Mouse (Mus musculus) MEL (cell line): Measurements from ENCODE around the gene Map3k15. TPM values are rescaled to one million over a fixed set of nuclear protein-coding genes. Genes with fewer than 3 reads are reported as not detected.
A peak's percentile ranks its signal among the peaks of the same experiment; 100 is the strongest.

Source experiments
- DNase-seq: peaks from one replicate; pipeline ENCODE4 v3.0.0; 2011; ENCODE audit warnings: low read depth, low spot score
- H3K27ac ChIP-seq: 2 replicates; pipeline ENCODE4 v1.5.1; 2012; ENCODE audit warnings: low read depth, mild to moderate bottlenecking, control low read depth, low read length, moderate library complexity; ENCODE audit not compliant: control insufficient read depth
- H3K27me3 ChIP-seq, 2 experiments: fragments of 150-350 bp in 1 of 2; sonication (generic) in 1 of 2; 2 replicates each; pipeline ENCODE4 v1.6.1; 2012; ENCODE audit warnings: low read length in 2 of 2, mild to moderate bottlenecking in 2 of 2, improper control_type of control experiment in 1 of 2, moderate library complexity in 1 of 2; ENCODE audit not compliant: insufficient read depth in 2 of 2, control insufficient read depth in 1 of 2
- H3K36me3 ChIP-seq, 2 experiments: 2 replicates each; pipeline ENCODE4 v1.6.1; 2012 to 2014; ENCODE audit warnings: low read length in 2 of 2, improper control_type of control experiment in 1 of 2, inconsistent platforms in 1 of 2, mild to moderate bottlenecking in 1 of 2; ENCODE audit not compliant: insufficient read depth in 2 of 2, control insufficient read depth in 1 of 2
- H3K4me1 ChIP-seq, 2 experiments: fragments of 150-350 bp in 1 of 2; sonication (generic) in 1 of 2; 2 replicates each; pipeline ENCODE4 v1.6.1; 2012; ENCODE audit warnings: low read length in 2 of 2, improper control_type of control experiment in 1 of 2, mild to moderate bottlenecking in 1 of 2; ENCODE audit not compliant: insufficient read depth in 2 of 2, control insufficient read depth in 1 of 2
- H3K4me3 ChIP-seq, 2 experiments: fragments of 150-350 bp in 1 of 2; sonication (generic) in 1 of 2; 2 replicates each; pipeline ENCODE4 v1.5.1; 2012; ENCODE audit warnings: low read depth in 2 of 2, low read length in 2 of 2, mild to moderate bottlenecking in 2 of 2, moderate library complexity in 2 of 2, control low read depth in 1 of 2, improper control_type of control experiment in 1 of 2; ENCODE audit not compliant: control insufficient read depth in 1 of 2, insufficient read depth in 1 of 2
- H3K79me2 ChIP-seq: 2 replicates; pipeline ENCODE4 v1.6.1; 2012; ENCODE audit warnings: mild to moderate bottlenecking, low read length, moderate library complexity; ENCODE audit not compliant: control insufficient read depth, poor library complexity, insufficient read depth
- H3K9ac ChIP-seq: 2 replicates; pipeline ENCODE4 v1.6.1; 2012; ENCODE audit warnings: low read depth, mild to moderate bottlenecking, control low read depth, low read length, moderate library complexity; ENCODE audit not compliant: control insufficient read depth, poor library complexity, severe bottlenecking
- H3K9me3 ChIP-seq: fragments of 150-350 bp; sonication (generic); replicated peaks from 2 replicates; pipeline ENCODE4 v1.6.1; 2012; ENCODE audit warnings: mild to moderate bottlenecking, low read length, improper control_type of control experiment, moderate library complexity; ENCODE audit not compliant: insufficient read depth
- CTCF ChIP-seq, 3 experiments: IDR thresholded peaks in 2 of 3; conservative IDR thresholded peaks in 1 of 3; 2 replicates each; pipeline ENCODE4 v1.5.1; 2011 to 2012; ENCODE audit warnings: low read length in 3 of 3, low read depth in 2 of 3, mild to moderate bottlenecking in 2 of 3, improper control_type of control experiment in 1 of 3, inconsistent platforms in 1 of 3, mixed read lengths in 1 of 3, moderate library complexity in 1 of 3; ENCODE audit not compliant: control insufficient read depth in 1 of 3, insufficient read depth in 1 of 3, poor library complexity in 1 of 3, severe bottlenecking in 1 of 3
- KAT2A ChIP-seq: conservative IDR thresholded peaks from 2 replicates; pipeline ENCODE4 v1.6.1; 2012; ENCODE audit warnings: low read depth, low read length, improper control_type of control experiment, inconsistent platforms
- MAFK ChIP-seq: IDR thresholded peaks from 2 replicates; pipeline ENCODE4 v1.6.1; 2011; ENCODE audit warnings: low read depth, mild to moderate bottlenecking, low read length, improper control_type of control experiment, borderline replicate concordance
- MEF2A ChIP-seq: IDR thresholded peaks from 2 replicates; pipeline ENCODE4 v1.6.1; 2014; ENCODE audit warnings: low read depth, mild to moderate bottlenecking, inconsistent platforms, low read length, improper control_type of control experiment; ENCODE audit not compliant: poor library complexity, insufficient replicate concordance, severe bottlenecking; ENCODE audit errors: extremely low read depth
- MXI1 ChIP-seq: IDR thresholded peaks from 2 replicates; pipeline ENCODE4 v1.6.1; 2011; ENCODE audit warnings: mild to moderate bottlenecking, low read depth, low read length, improper control_type of control experiment
- POLR2AphosphoS2 ChIP-seq: IDR thresholded peaks from 2 replicates; pipeline ENCODE4 v1.6.1; 2011; ENCODE audit warnings: low read length, improper control_type of control experiment
- POLR2AphosphoS5 ChIP-seq: IDR thresholded peaks from 2 replicates; pipeline ENCODE4 v1.6.1; 2012; ENCODE audit warnings: low read depth, borderline replicate concordance, mild to moderate bottlenecking, inconsistent platforms, low read length, moderate library complexity, mixed read lengths
- RAD21 ChIP-seq: IDR thresholded peaks from 2 replicates; pipeline ENCODE4 v1.6.1; 2011; ENCODE audit warnings: mild to moderate bottlenecking, low read depth, low read length, improper control_type of control experiment
- SMC3 ChIP-seq: IDR thresholded peaks from 2 replicates; pipeline ENCODE4 v1.6.1; 2011; ENCODE audit warnings: low read depth, low read length, improper control_type of control experiment
- TAL1 ChIP-seq: IDR thresholded peaks from 2 replicates; pipeline ENCODE4 v1.6.1; 2012; ENCODE audit warnings: mild to moderate bottlenecking, inconsistent platforms, low read length, moderate library complexity, mixed read lengths
- TCF12 ChIP-seq: IDR thresholded peaks from 2 replicates; pipeline ENCODE4 v1.6.1; 2014; ENCODE audit warnings: low read depth, mild to moderate bottlenecking, inconsistent platforms, low read length, improper control_type of control experiment, moderate library complexity
- ZC3H11A ChIP-seq: IDR thresholded peaks from 2 replicates; pipeline ENCODE4 v1.6.1; 2012; ENCODE audit warnings: low read depth, mild to moderate bottlenecking, inconsistent platforms, low read length, improper control_type of control experiment
- polyA plus RNA-seq, 2 experiments: library from polyadenylated mRNA; stranded (reverse) in 1 of 2; unstranded in 1 of 2; fragments of >175 nt in 1 of 2; fragments of >200 nt in 1 of 2; gene quantifications; 2 replicates each; pipeline versions ENCODE4 v1.2.1 to v1.2.4; 2012; ENCODE audit warnings: low replicate concordance in 2 of 2, low read depth in 1 of 2; ENCODE audit not compliant: insufficient read length in 2 of 2, insufficient read depth in 1 of 2, missing spikeins in 1 of 2
- total RNA-seq: library from RNA; depleted of rRNA; stranded (reverse); fragments of 300-350 nt; gene quantifications from 2 replicates; pipeline ENCODE4 v1.2.3, GENCODE M21; 2012

The Map3k15 gene
- total and polyA plus RNA-seq, 3 experiments = 14.8 to 16.9 TPM; not detected in 1

GRCm38 (mm10) chrX:160148859-160149258, 160.6 kb downstream of the Map3k15 start:
- DNase-seq = no peak
- H3K9ac ChIP-seq = no peak overlapping the region
- no peaks in the 10 kb centered on the region; a peak in 1 of 4 replicates for H3K27me3 ChIP-seq
- H3K27ac ChIP-seq = no peak overlapping the region
- H3K79me2 ChIP-seq = no peaks in the 10 kb centered on the region
- H3K36me3 ChIP-seq = no peaks in the 10 kb centered on the region; a peak in 1 of 4 replicates
- no peaks in the 10 kb centered on the region for H3K9me3 ChIP-seq
- H3K4me1 ChIP-seq = no peaks in the 10 kb centered on the region
- TF ChIP-seq TCF12 (no peak), KAT2A (no peak), TAL1 (no peak), POLR2AphosphoS5 (no peak), MXI1 (no peak)
- H3K4me3 ChIP-seq = no peak overlapping the region

GRCm38 (mm10) chrX:160153147-160153815, 165.0 kb downstream of the Map3k15 start:
- DNase-seq = peak; percentile 47
- no peak overlapping the region for H3K9ac ChIP-seq
- no peak overlapping the region for H3K4me3 ChIP-seq
- no peaks in the 10 kb centered on the region for H3K36me3 ChIP-seq
- H3K27ac ChIP-seq = no peak overlapping the region
- TF ChIP-seq MEF2A (no peak), POLR2AphosphoS5 (no peak), TCF12 (no peak), SMC3 (peak; percentile 64), RAD21 (peak; percentile 66), ZC3H11A (peak; percentile 48), CTCF (IDR thresholded peaks at IDR 0.05 in 2 of 3, conservative IDR thresholded peaks at IDR 0.05 in 1 of 3; ENCODE audit: control insufficient read depth in 1 of 3, insufficient read depth in 1 of 3, low read depth in 2 of 3, low read length in 3 of 3, poor library complexity in 1 of 3, severe bottlenecking in 1 of 3) (peak; percentile 4 to 56 (median 31); a peak in 3 of 6 replicates)
- no peaks in the 10 kb centered on the region for H3K4me1 ChIP-seq
- H3K9me3 ChIP-seq = no peaks in the 10 kb centered on the region
- H3K27me3 ChIP-seq = no peaks in the 10 kb centered on the region; a peak in 1 of 4 replicates
- no peaks in the 10 kb centered on the region for H3K79me2 ChIP-seq

- H3K36me3 ChIP-seq = no peaks in the 10 kb centered on the region
- H3K9ac ChIP-seq = no peak overlapping the region
- H3K79me2 ChIP-seq = no peaks in the 10 kb centered on the region
- TF ChIP-seq POLR2AphosphoS2 = no peak
- TF ChIP-seq MAFK = peak; percentile 52; the same call in 1 of the 2 replicates
- no peaks in the 10 kb centered on the region; a peak in 1 of 4 replicates for H3K27me3 ChIP-seq
- H3K4me1 ChIP-seq = no peaks in the 10 kb centered on the region
- DNase-seq = no peak
- H3K4me3 ChIP-seq = no peak overlapping the region
- no peaks in the 10 kb centered on the region for H3K9me3 ChIP-seq
- H3K27ac ChIP-seq = no peak overlapping the region
Measured at GRCm38 (mm10) chrX:160164259-160164658, 176.0 kb downstream of the Map3k15 start.
